Mouse (Mus musculus) testis, adult 2 months (tissue): ENCODE measurements around the gene Dnajb4. TPM values are rescaled to one million over a fixed set of nuclear protein-coding genes. Genes with fewer than 3 reads are reported as not detected.

Experiments used
- H3K27ac ChIP-seq: fragments of 200-500 bp; 2 replicates; pipeline ENCODE4 v1.5.1; 2012; ENCODE audit warnings: low read depth, low read length; ENCODE audit not compliant: control insufficient read depth, insufficient read depth
- H3K27me3 ChIP-seq: fragments of 200-500 bp; 2 replicates; pipeline ENCODE4 v1.6.1; 2012; ENCODE audit warnings: mild to moderate bottlenecking, low read length, moderate library complexity; ENCODE audit not compliant: control insufficient read depth, insufficient read depth
- H3K36me3 ChIP-seq: fragments of 200-500 bp; 2 replicates; pipeline ENCODE4 v1.6.1; 2012; ENCODE audit warnings: mild to moderate bottlenecking, low read length; ENCODE audit not compliant: control insufficient read depth, insufficient read depth
- H3K4me1 ChIP-seq: fragments of 200-500 bp; 2 replicates; pipeline ENCODE4 v1.6.1; 2012; ENCODE audit warnings: low read length; ENCODE audit not compliant: control insufficient read depth, insufficient read depth
- H3K4me3 ChIP-seq: fragments of 200-500 bp; 2 replicates; pipeline ENCODE4 v1.5.1; 2012; ENCODE audit warnings: low read depth, mild to moderate bottlenecking, low read length, moderate library complexity, mixed read lengths; ENCODE audit not compliant: control insufficient read depth
- CTCF ChIP-seq: fragments of 200-500 bp; IDR thresholded peaks from 2 replicates; pipeline ENCODE4 v1.5.1; 2012; ENCODE audit warnings: low read depth, mild to moderate bottlenecking, inconsistent platforms, low read length, moderate library complexity; ENCODE audit not compliant: control insufficient read depth, insufficient read depth, insufficient replicate concordance
- POLR2A ChIP-seq: fragments of 200-500 bp; IDR thresholded peaks from 2 replicates; pipeline ENCODE4 v1.6.1; 2012; ENCODE audit warnings: low read depth, mild to moderate bottlenecking, inconsistent platforms, low read length, moderate library complexity; ENCODE audit not compliant: control insufficient read depth
- polyA plus RNA-seq: library from polyadenylated mRNA; depleted of rRNA; stranded (reverse); fragments of >200 nt; gene quantifications from 2 replicates; pipeline ENCODE4 v1.2.3, GENCODE M21; 2012

Gene Dnajb4
- polyA plus RNA-seq, 1 experiment: 72.6 TPM

DNA sequence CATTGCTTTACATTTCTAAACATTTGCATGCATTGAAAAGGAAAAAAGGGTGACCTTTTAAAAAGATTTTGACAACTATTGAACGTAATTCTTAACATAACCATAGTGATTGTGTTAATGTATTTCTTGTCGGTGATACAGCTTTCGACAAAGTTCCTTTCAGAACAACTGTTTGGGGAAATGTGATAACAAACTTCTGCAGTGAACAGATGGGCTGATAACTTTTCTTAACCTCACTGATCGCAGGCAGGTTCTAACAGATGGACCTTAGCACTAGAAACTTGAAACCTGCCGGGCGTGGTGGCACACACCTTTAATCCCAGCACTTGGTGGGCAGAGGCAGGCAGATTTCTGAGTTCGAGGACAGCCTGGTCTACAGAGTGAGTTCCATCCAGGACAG is 18.7 kb upstream of the Dnajb4 start:
- no peak overlapping the region for H3K27ac ChIP-seq
- no peak for TF ChIP-seq CTCF
- TF ChIP-seq POLR2A: no peak
- H3K36me3 ChIP-seq: peaks cover under 1% of the 10 kb centered on the region; the same call in 1 of the 2 replicates
- no peaks in the 10 kb centered on the region for H3K4me1 ChIP-seq
- no peaks in the 10 kb centered on the region for H3K27me3 ChIP-seq
- H3K4me3 ChIP-seq: no peak overlapping the region

DNA sequence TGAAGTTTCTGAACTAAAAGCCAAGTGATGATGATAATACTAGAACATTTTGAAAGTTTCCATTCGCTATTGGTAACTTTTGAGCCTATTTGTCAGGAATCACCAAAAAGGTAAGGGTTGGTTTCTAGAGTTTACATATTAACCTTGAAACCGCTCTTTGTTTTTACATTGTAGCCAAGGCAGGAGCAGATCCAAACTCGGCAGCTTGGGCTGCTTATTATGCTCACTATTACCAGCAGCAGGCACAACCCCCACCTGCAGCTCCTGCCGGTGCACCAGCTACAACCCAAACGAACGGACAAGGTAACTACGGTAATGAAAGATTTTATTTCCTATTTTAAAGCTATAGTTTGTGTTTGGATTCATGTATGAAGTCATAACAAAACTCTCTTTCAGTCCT is 15.8 kb upstream of the Dnajb4 start:
- TF ChIP-seq CTCF (no peak), POLR2A (no peak)
- peaks cover 4% of the 10 kb centered on the region for H3K36me3 ChIP-seq

GRCm38 (mm10) chr3:152224918-152225317 is 14.8 kb upstream of the Dnajb4 start:
- H3K27ac ChIP-seq: no peak overlapping the region
- TF ChIP-seq POLR2A (no peak), CTCF (no peak)
- H3K27me3 ChIP-seq: no peaks in the 10 kb centered on the region
- H3K4me1 ChIP-seq: no peaks in the 10 kb centered on the region
- no peak overlapping the region for H3K4me3 ChIP-seq
- H3K36me3 ChIP-seq: peaks cover 4% of the 10 kb centered on the region

More for the DNA sequence above, 15.8 kb upstream of the Dnajb4 start:
- no peak overlapping the region for H3K27ac ChIP-seq
- no peaks in the 10 kb centered on the region for H3K27me3 ChIP-seq
- H3K4me3 ChIP-seq: no peak overlapping the region
- no peaks in the 10 kb centered on the region for H3K4me1 ChIP-seq

- H3K27me3 ChIP-seq: no peaks in the 10 kb centered on the region
- H3K4me3 ChIP-seq: no peak overlapping the region
- no peaks in the 10 kb centered on the region; the same call in 1 of the 2 replicates for H3K36me3 ChIP-seq
- TF ChIP-seq POLR2A (no peak), CTCF (no peak)
- no peak overlapping the region for H3K27ac ChIP-seq
- H3K4me1 ChIP-seq: no peaks in the 10 kb centered on the region; the same call in 1 of the 2 replicates
Observed at GRCm38 (mm10) chr3:152213416-152213815, 3.3 kb upstream of the Dnajb4 start.

- TF ChIP-seq CTCF (no peak), POLR2A (no peak)
- H3K27me3 ChIP-seq: no peaks in the 10 kb centered on the region
- peak overlapping the region; percentile 5; the same call in 1 of the 2 replicates for H3K27ac ChIP-seq
- peaks cover 2% of the 10 kb centered on the region; the same call in 1 of the 2 replicates for H3K4me1 ChIP-seq
- no peaks in the 10 kb centered on the region; the same call in 1 of the 2 replicates for H3K36me3 ChIP-seq
- peak overlapping the region; percentile 66 for H3K4me3 ChIP-seq
Observed at GRCm38 (mm10) chr3:152211731-152212279, 1.7 kb upstream of the Dnajb4 start.

DNA sequence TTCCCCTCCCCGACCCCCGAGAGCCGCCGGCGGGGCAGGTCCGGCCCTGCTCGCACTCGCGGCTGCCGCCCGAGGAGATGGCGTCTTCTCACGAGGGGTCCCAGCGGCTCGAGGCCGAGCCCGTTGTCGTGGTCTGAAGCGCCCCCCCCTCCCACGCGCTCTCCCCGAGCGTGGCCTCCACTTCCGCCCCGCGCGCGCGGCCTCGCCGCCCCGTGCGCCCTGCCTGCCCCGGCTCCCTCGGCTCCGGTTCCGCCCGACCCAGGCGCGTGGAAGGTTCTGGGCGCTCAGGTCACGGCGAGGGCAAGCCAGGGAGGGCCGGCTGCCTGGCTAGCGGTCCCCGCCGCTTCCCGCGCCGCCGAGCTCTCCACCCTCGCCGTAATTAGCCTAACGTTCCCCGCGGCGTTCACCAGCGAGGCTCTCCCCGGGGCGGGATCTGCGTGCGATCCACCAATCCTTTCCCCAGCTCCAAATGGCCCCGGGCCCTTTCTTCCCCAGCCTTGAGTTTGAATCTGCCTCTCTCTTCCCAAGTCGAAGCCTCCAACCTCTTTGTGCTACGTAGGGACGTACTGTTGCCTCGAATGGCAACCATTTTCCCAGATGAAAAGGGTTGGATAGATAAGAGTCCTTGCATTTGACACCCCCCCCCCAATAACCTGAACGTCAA is 758 bp upstream of the Dnajb4 start:
- H3K4me3 ChIP-seq: peak overlapping the region; percentile 94
- peak overlapping the region; percentile 96 for H3K27ac ChIP-seq
- H3K36me3 ChIP-seq: no peaks in the 10 kb centered on the region; the same call in 1 of the 2 replicates
- peaks cover 2% of the 10 kb centered on the region; the same call in 1 of the 2 replicates for H3K4me1 ChIP-seq
- H3K27me3 ChIP-seq: no peaks in the 10 kb centered on the region
- TF ChIP-seq CTCF: no peak
- no peak for TF ChIP-seq POLR2A

DNA sequence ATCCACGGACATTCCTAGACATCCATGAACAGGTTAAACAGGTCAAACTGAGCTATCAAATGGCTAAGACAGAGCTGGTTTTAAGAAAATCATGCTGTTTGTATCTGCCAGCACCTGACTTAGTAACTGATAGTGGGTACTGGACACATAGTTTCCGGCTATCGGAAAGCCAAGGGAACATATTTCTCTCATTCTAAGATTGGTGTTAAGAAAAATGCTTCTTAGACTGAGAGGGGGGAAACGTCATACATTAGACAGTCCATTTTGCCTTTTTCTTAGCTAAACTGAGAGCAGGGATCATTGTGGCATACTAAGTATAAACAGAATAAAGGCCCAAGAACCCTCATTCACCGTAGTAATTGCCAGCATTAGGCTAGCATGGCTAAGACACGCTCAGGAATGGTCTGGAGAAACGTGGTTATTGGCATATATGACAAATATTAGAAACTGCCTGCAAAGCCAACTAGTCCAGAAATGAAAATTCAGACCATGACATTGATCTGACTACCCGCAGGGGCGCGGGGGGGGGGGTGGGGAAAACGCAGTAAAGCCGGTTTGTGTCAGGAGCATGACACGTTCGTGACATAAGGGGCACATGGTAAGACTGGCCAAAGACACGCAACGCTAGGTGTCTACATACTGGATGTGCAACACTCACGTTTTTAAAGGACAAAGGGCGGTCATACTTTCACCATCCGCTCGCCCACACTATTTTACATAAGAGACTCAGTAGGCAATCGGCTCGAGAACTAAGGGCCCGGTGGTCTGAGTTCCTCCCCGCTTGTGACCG is 730 bp downstream of the Dnajb4 start:
- Histone ChIP-seq H3K4me3 (peak overlapping the region; percentile 94), H3K27me3 (no peaks in the 10 kb centered on the region), H3K4me1 (peaks cover 2% of the 10 kb centered on the region; the same call in 1 of the 2 replicates), H3K36me3 (no peaks in the 10 kb centered on the region; the same call in 1 of the 2 replicates), H3K27ac (peak overlapping the region; percentile 96)
- TF ChIP-seq POLR2A: no peak
- TF ChIP-seq CTCF: no peak
